Mouse (Mus musculus): Measurements from ENCODE around the gene Krt19. TPM values are rescaled to one million over a fixed set of nuclear protein-coding genes. Genes with fewer than 3 reads are reported as not detected.
A peak's percentile ranks its signal among the peaks of the same experiment; 100 is the strongest.

The Krt19 gene
- polyA plus RNA-seq, 1 experiment from 2014 or later = 2.7 TPM

DNA sequence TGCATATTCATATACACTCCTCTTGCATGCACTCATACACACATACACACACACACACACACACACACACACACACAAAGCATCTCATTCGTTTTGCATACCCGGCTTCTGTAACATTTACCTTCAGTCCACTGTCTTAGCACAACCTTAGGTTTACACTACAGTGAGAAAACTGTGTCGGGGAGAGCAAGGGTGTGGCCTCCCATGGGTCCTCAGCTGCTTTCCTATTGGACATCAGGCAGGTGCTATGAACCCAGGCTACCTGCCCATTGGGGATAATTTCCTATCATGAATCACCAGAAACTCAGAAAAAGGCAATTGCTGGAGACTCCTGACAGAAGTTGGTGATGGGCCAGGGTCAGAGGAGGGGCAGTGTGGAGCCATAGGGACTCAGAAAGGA is 8.9 kb upstream of the Krt19 start:
- H3K4me1 ChIP-seq = no peaks in the 10 kb centered on the region
- H3K4me2 ChIP-seq = no peak overlapping the region
- H3K36me3 ChIP-seq (replicated peaks) = no peaks in the 10 kb centered on the region
- no peaks in the 10 kb centered on the region for H3K27me3 ChIP-seq
- no peak overlapping the region for H3K4me3 ChIP-seq (replicated peaks)
- 86% methylated on average over 3 of the region's 3 CpGs for WGBS
- no peak overlapping the region for H3K9ac ChIP-seq
- no peak overlapping the region for H3K27ac ChIP-seq
- no peak for ATAC-seq (ENCODE audit: low FRiP score)
- no peaks in the 10 kb centered on the region for H3K9me3 ChIP-seq

DNA sequence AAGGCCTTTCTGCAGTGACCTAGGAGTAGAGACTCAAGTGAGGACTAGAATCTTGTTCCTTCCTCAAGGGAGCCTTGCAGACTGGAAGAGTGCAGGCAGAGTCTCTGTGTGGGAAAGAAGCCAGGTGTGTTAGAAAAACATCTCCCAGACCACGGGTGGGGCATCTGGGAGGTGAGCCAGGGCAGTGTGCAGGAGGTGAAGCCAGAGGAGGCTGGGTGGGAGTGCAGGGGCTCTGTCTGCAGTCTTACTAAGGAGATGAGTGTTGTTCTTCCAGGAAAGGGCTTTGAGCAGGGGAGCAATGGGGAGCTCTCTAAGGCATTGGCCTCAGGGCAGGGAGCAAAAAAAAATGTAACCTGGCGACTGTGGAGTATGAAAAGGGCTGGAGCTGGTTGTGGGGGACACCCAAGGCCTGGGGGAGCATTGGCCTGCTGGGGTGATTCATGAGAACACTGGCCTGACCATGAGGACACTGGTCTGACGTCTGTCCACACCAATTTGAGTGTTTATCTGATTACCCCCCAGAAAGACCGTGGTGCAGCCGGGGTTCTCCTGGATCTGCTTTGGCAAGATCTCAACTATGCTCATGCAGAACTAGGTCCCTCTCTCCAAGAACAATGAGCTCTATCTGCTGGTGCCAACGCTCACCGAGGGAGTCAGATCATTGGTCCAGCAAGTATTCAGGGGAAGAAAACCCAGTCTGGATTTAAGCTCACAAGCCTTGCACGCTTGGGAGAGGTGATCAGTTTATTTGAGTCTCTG is 7.2 kb upstream of the Krt19 start:
- no peak overlapping the region for H3K4me3 ChIP-seq (replicated peaks)
- no peaks in the 10 kb centered on the region for H3K27me3 ChIP-seq
- no peaks in the 10 kb centered on the region for H3K4me1 ChIP-seq
- 78% methylated on average over 8 of the region's 8 CpGs for WGBS
- H3K4me2 ChIP-seq = no peak overlapping the region
- ATAC-seq (ENCODE audit: low FRiP score) = no peak
- H3K9ac ChIP-seq = no peak overlapping the region
- H3K27ac ChIP-seq = no peak overlapping the region
- no peaks in the 10 kb centered on the region for H3K9me3 ChIP-seq
- no peaks in the 10 kb centered on the region for H3K36me3 ChIP-seq (replicated peaks)

DNA sequence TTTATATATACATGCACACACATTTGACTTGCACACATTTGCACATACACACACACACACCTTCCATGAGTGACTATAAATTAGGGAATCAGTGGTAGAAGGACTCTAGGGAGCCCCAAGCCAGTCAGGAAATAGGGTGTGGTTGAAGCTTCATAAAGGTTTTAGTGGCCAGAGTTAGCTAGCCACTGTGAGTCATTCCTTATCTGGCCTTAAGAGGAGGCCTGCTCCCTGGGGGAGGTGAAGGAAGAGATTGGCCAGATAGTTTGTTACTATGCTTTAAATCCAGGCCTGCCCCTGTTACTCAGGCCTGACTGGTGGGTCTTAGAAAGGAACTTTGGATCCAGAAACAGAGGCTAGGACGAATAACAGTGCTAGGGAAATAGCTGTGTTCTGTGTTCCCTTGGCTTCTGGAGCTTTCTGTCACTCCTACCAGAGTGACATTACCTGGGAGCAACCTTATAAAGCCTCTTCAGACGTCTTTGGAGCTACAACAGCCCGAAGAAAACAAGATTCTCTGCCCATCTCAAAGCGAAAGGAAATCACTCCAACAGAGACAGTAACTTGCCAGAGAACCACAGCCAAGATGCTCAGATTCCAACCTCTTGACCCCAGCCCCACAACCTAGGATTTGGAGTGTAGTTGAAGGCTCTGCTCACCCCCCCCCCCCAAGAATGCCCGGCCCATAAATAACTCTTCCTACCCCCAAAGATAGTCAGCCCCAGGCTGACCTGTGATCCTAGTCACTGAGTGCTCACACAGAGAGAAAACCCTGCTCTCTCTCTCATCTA is 705 bp downstream of the Krt19 start:
- no peak overlapping the region for H3K4me3 ChIP-seq (replicated peaks)
- 68% methylated on average over 5 of the region's 5 CpGs for WGBS

DNA sequence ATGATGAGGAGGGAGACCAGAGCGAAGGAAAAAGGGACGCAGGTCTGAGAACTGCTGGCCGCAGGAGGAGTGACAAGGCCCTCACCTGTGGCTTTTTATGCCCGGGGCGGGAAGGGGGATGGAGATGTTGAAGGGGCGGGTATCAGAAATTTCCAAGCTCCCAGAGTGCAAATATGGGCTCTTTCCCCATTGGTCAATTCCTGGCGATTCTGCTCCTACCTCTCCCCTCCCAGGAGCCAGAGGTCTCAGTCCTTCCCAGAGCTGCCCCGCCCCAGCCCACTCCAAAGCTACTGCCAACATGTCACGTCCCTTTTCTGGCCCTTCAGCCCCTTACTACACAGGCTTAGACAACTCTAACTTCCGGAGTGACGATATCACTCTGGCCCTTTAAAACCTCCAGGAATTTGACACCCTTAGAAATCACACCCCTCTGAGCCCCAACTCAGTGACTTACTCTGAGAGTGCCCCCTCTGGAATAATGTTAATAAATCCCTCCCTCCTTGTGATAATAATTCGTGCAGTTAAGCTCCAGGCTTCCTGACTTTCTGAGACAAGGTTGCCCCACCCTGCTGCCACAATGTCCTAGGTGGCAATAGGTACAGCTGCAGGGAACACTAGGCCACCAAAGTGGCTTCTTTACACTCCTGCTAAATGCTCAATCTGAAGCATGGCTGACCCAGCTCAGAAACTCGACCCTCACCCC is 2.5 kb downstream of the Krt19 start:
- Histone ChIP-seq H3K4me3 (replicated peaks) (peak overlapping the region; percentile 23), H3K9ac (no peak overlapping the region; the same call in 1 of the 2 replicates), H3K36me3 (replicated peaks) (no peaks in the 10 kb centered on the region), H3K9me3 (no peaks in the 10 kb centered on the region), H3K27me3 (peaks cover 42% of the 10 kb centered on the region), H3K4me1 (peaks cover 9% of the 10 kb centered on the region), H3K4me2 (peak overlapping the region; percentile 55), H3K27ac (no peak overlapping the region)
- no peak for ATAC-seq (ENCODE audit: low FRiP score)
- 2% methylated on average over 13 of the region's 13 CpGs for WGBS

More for the DNA sequence above, 705 bp downstream of the Krt19 start:
- Histone ChIP-seq H3K9ac (no peak overlapping the region), H3K36me3 (replicated peaks) (no peaks in the 10 kb centered on the region), H3K4me2 (no peak overlapping the region), H3K9me3 (no peaks in the 10 kb centered on the region), H3K27ac (no peak overlapping the region), H3K4me1 (peaks cover 9% of the 10 kb centered on the region), H3K27me3 (peaks cover 42% of the 10 kb centered on the region)
- no peak for ATAC-seq (ENCODE audit: low FRiP score)

DNA sequence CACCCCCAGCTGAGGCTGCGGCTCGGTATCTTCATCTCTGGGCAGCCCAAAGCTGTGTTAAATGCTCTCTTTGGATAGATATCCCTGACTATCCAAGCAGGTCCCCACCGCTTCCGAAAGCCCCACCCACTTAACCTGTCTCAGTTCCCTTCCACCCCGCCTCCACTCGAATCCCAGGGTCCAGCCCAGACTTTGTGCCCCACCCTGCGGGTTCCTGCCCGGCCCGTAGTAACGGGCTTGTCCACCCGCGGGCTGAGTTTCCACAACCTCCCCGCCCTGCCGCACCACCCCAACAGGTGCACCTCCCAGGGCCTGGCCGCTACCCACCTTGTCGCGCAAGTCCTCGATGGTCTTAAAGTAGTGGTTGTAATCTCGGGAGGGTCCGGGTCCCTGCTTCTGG is 3.4 kb downstream of the Krt19 start:
- under 1% methylated on average over 20 of the region's 20 CpGs for WGBS
- no peak for ATAC-seq (ENCODE audit: low FRiP score)
- Histone ChIP-seq H3K4me1 (peaks cover 9% of the 10 kb centered on the region), H3K9me3 (no peaks in the 10 kb centered on the region), H3K9ac (no peak overlapping the region), H3K36me3 (replicated peaks) (no peaks in the 10 kb centered on the region), H3K4me3 (replicated peaks) (peak overlapping the region; percentile 23), H3K27me3 (peaks cover 42% of the 10 kb centered on the region), H3K27ac (no peak overlapping the region), H3K4me2 (peak overlapping the region; percentile 55)

DNA sequence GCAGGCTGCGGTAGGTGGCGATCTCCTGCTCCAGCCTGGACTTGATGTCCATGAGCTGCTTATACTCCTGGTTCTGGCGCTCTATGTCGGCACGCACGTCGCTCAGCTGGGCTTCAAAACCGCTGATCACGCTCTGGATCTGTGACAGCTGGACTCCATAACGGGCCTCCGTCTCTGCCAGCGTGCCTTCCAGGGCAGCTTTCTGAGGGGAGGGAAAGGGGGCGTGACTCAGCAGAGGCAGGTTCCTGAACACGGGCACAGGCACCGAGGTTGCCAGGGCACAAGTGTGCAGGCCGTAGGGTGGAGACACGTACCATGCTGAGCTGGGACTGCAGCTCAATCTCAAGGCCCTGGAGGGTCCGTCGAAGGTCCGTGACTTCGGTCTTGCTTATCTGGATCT is 7.5 kb downstream of the Krt19 start:
- Histone ChIP-seq H3K4me1 (peaks cover 33% of the 10 kb centered on the region), H3K4me2 (no peak overlapping the region), H3K27ac (no peak overlapping the region), H3K4me3 (replicated peaks) (no peak overlapping the region), H3K9ac (no peak overlapping the region), H3K9me3 (no peaks in the 10 kb centered on the region), H3K36me3 (replicated peaks) (no peaks in the 10 kb centered on the region), H3K27me3 (peaks cover 33% of the 10 kb centered on the region)
- no peak for ATAC-seq (ENCODE audit: low FRiP score)
- WGBS = 89% methylated on average over 21 of the region's 21 CpGs

DNA sequence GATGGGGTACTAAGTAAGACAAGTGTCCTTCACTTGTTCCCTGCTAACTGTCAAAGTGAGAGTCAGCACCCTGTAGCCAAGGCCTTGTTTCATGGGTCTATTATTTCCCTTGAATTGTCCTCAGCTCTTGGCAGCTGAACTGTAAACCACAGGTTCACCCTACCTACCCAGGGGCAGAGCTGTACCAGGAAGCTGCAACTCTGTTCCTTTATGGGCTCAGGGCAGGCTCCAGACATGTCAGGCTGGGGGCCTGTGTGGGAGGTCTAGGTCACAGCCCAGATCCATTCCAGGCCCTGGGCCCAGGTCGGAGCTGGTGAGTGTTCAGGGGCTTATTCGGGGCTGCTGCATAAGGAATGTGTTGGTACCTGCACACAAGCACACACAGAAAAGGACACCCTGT is 9.1 kb downstream of the Krt19 start:
- Histone ChIP-seq H3K27ac (no peak overlapping the region), H3K4me3 (replicated peaks) (no peak overlapping the region), H3K4me2 (no peak overlapping the region), H3K4me1 (peaks cover 24% of the 10 kb centered on the region), H3K27me3 (peaks cover 18% of the 10 kb centered on the region), H3K9ac (no peak overlapping the region), H3K36me3 (replicated peaks) (no peaks in the 10 kb centered on the region), H3K9me3 (no peaks in the 10 kb centered on the region)
- ATAC-seq (ENCODE audit: low FRiP score) = no peak
- WGBS = 86% methylated on average over 2 of the region's 2 CpGs

DNA sequence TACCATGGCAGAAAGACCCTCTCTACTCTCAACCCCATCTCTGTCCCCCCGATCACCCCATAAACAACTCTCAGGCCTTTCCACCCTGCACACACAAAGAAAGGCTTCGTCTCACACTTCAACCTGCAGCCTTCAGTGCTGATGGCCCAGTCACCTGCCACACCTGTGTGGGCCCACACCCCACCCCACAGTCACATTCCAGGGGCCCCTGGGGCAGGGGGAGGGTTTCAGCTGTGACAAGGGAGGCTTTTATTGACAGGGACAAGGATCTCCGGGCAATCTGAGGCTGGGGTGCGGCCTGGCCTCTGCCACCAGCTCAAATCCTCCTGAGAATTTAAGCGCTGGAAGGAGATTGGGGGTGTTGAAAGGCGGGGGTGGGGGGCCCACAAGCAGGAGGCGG is 9.7 kb downstream of the Krt19 start:
- Histone ChIP-seq H3K4me3 (replicated peaks) (no peak overlapping the region), H3K9me3 (no peaks in the 10 kb centered on the region), H3K4me2 (no peak overlapping the region), H3K4me1 (peaks cover 24% of the 10 kb centered on the region), H3K9ac (no peak overlapping the region), H3K36me3 (replicated peaks) (no peaks in the 10 kb centered on the region), H3K27me3 (peaks cover 12% of the 10 kb centered on the region), H3K27ac (no peak overlapping the region)
- 34% methylated on average over 7 of the region's 7 CpGs for WGBS
- no peak for ATAC-seq (ENCODE audit: low FRiP score)

DNA sequence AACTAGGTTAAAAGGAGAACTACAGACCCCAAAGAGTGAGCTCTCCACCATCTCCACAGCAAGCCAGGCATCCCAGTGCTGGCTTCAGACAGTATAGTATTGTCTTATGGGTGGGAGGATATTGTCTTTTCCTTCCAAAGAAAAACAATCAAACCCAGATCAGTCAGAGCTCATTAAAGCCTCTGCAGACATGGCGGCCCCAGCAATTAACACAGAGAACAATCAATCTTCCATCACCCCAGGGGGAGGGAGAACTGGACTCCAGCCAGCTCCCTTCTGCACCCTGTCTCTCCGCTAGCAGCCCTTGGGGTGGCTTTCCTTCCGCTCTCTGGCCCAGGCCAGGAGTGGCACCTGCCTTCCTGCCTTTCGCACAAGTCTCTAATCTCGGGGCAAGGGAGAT is 10.8 kb downstream of the Krt19 start:
- Histone ChIP-seq H3K27ac (no peak overlapping the region), H3K27me3 (peaks cover 10% of the 10 kb centered on the region; the same call in 1 of the 2 replicates), H3K9me3 (no peaks in the 10 kb centered on the region), H3K4me1 (peaks cover 24% of the 10 kb centered on the region), H3K9ac (no peak overlapping the region), H3K4me2 (no peak overlapping the region), H3K4me3 (replicated peaks) (no peak overlapping the region), H3K36me3 (replicated peaks) (no peaks in the 10 kb centered on the region)
- WGBS = 39% methylated on average over 5 of the region's 5 CpGs
- no peak for ATAC-seq (ENCODE audit: low FRiP score)

DNA sequence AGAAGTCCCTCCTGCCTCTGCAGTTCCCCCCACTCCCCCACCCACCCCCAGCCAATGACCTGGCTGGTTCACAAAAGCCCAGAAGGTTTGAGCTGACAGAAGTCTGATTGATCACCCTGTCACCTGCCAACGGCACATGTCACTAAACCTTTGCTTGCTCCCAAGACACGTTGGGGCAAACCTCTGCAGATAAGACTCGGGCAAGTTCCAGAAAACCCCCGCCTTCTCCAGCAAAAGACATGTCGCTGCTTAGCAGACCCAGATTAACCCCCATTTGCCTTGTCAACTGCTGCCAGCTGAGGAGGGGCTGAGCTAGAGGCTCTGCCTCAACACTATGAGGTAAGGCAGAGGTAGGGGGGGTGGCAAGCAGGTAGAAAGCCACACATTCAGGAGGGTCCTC is 11.9 kb downstream of the Krt19 start:
- H3K27ac ChIP-seq = no peak overlapping the region
- no peak overlapping the region for H3K4me3 ChIP-seq (replicated peaks)
- H3K36me3 ChIP-seq (replicated peaks) = no peaks in the 10 kb centered on the region
- H3K27me3 ChIP-seq = peaks cover 10% of the 10 kb centered on the region; the same call in 1 of the 2 replicates
- no peak overlapping the region for H3K4me2 ChIP-seq
- no peak overlapping the region for H3K9ac ChIP-seq
- no peaks in the 10 kb centered on the region for H3K9me3 ChIP-seq
- peaks cover 24% of the 10 kb centered on the region for H3K4me1 ChIP-seq
- ATAC-seq (ENCODE audit: low FRiP score) = no peak
- WGBS = 58% methylated on average over 5 of the region's 5 CpGs

DNA sequence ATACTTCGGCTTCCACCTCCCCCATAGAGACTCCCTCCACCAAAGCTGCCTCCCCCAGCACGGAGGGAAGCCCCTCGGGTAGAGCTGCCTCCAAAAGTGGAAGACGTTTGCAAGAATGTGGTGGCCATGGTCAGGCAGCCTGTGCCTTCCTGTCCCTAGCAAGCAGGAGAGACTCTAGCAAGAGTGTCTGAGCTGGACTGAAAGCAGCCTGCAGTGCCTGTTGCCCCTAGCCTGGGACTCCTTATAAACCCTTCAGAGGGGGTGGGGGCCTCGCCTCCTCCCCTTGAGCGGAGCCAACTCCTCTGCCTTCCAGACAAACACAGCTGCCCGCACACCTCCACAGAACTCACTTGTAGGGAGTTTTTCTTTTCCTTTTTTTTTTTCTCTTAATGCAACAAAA is 12.7 kb downstream of the Krt19 start, which contains the start of gene Krt15:
Krt15 (minus strand) TSS at position 198 of the 400 bp plus-strand sequence.
- no peak within 1 kb of the TSS for H3K4me3 ChIP-seq (replicated peaks)
- H3K4me1 ChIP-seq = peaks cover 24% of the 10 kb centered on the region
- H3K9ac ChIP-seq = no peak within 1 kb of the TSS
- no peaks in the 10 kb centered on the region for H3K36me3 ChIP-seq (replicated peaks)
- WGBS = 77% methylated on average over 7 of the region's 7 CpGs
- no peaks in the 10 kb centered on the region for H3K9me3 ChIP-seq
- H3K27me3 ChIP-seq = peaks cover 10% of the 10 kb centered on the region; the same call in 1 of the 2 replicates
- no peak within 1 kb of the TSS for H3K4me2 ChIP-seq
- H3K27ac ChIP-seq = no peak within 1 kb of the TSS
- ATAC-seq (ENCODE audit: low FRiP score) = no peak

DNA sequence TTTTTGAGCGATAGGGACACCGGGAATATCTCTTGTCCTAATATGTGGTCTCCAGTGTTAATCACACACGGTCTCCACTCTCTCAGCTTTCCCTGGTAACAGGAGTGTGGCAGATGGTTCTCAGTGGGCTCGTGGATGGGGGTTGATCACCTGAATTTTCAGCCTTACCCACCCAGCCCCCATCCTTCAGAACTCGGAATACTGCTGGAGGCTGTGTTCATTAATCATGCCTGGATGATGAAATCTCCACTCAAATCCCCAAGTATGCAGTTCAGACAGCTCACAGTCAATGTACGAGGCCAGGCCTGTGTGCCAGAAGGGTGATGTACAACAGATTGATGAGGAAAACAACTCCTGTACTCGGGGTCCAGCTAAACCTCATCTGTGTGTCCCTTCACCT is 23.6 kb downstream of the Krt19 start:
- H3K9me3 ChIP-seq = no peaks in the 10 kb centered on the region
- no peak for ATAC-seq (ENCODE audit: low FRiP score)
- H3K4me3 ChIP-seq (replicated peaks) = no peak overlapping the region
- no peak overlapping the region for H3K27ac ChIP-seq
- 86% methylated on average over 7 of the region's 7 CpGs for WGBS
- H3K9ac ChIP-seq = no peak overlapping the region
- H3K27me3 ChIP-seq = no peaks in the 10 kb centered on the region
- no peaks in the 10 kb centered on the region for H3K4me1 ChIP-seq
- H3K4me2 ChIP-seq = no peak overlapping the region
- no peaks in the 10 kb centered on the region for H3K36me3 ChIP-seq (replicated peaks)

Measured in forebrain, embryonic 12.5 days (tissue).